ENCODE assay signal across 8 mouse cellular contexts in genomic region chr19:26605438-26606320, GRCm38 (mm10). TPM values are rescaled to one million over a fixed set of nuclear protein-coding genes. Genes with fewer than 3 reads are reported as not detected.
A peak's percentile ranks its signal among the peaks of the same experiment; 100 is the strongest.
DNase-seq lines count a peak whose midpoint lies in the region; ATAC-seq and TF ChIP-seq lines count a peak whose summit lies in the region.

No protein-coding gene starts in this region.

- H3K4me2 ChIP-seq in CH12.LX (ENCODE audit: insufficient read depth, low read depth, poor library complexity, severe bottlenecking) = peak overlapping the region; percentile 71
- H3K4me2 ChIP-seq in forebrain, embryonic 16.5 days (ENCODE audit: low read length) = peak overlapping the region; percentile 97
- H3K4me2 ChIP-seq in lung, postnatal 0 days (replicated peaks; ENCODE audit: low read depth, low read length) = peak overlapping the region; percentile 95

- no peaks in the 10 kb centered on the region for H3K27me3 ChIP-seq in CH12.LX (replicated peaks)
- H3K27me3 ChIP-seq in forebrain, embryonic 16.5 days (replicated peaks; ENCODE audit: control insufficient read depth, insufficient read depth, low read length) = no peaks in the 10 kb centered on the region
- peaks cover 87% of the 10 kb centered on the region for H3K27me3 ChIP-seq in hindbrain, embryonic 10.5 days (ENCODE audit: insufficient read depth, poor library complexity, severe bottlenecking)
- H3K27me3 ChIP-seq in lung, postnatal 0 days (replicated peaks; ENCODE audit: insufficient read depth, low read length) = no peaks in the 10 kb centered on the region

- H3K27ac ChIP-seq in CH12.LX (ENCODE audit: insufficient read depth, low read depth) = peak overlapping the region; percentile 88
- H3K27ac ChIP-seq in bone marrow macrophage, adult 2 months (ENCODE audit: insufficient read depth, low read depth, low read length) = peak overlapping the region; percentile 74
- H3K27ac ChIP-seq in forebrain, embryonic 16.5 days (ENCODE audit: low read length) = peak overlapping the region; percentile 88
- no peak overlapping the region; the same call in 1 of the 2 replicates for H3K27ac ChIP-seq in hindbrain, embryonic 10.5 days
- H3K27ac ChIP-seq in lung, postnatal 0 days (ENCODE audit: low read length) = peak overlapping the region; percentile 90

- H3K4me1 ChIP-seq in CH12.LX (ENCODE audit: control insufficient read depth in 1 of 2, insufficient read depth in 2 of 2) = peaks cover 0 to 34% of the 10 kb centered on the region in 2 experiments; a peak in 2 of 4 replicates
- peaks cover 10% of the 10 kb centered on the region for H3K4me1 ChIP-seq in bone marrow macrophage, adult 2 months (ENCODE audit: control insufficient read depth, insufficient read depth, low read length)
- H3K4me1 ChIP-seq in forebrain, embryonic 16.5 days (replicated peaks; ENCODE audit: control insufficient read depth, insufficient read depth, low read length) = peaks cover 24% of the 10 kb centered on the region
- H3K4me1 ChIP-seq in hindbrain, embryonic 10.5 days (replicated peaks) = peaks cover 43% of the 10 kb centered on the region
- H3K4me1 ChIP-seq in lung, postnatal 0 days (ENCODE audit: insufficient read depth, low read depth, low read length) = peaks cover 12% of the 10 kb centered on the region; the same call in 1 of the 2 replicates

- H3K36me3 ChIP-seq in CH12.LX (replicated peaks in 1 of 2; ENCODE audit: control insufficient read depth in 1 of 2, insufficient read depth in 1 of 2, low read length in 1 of 2) = no peaks in the 10 kb centered on the region
- H3K36me3 ChIP-seq in forebrain, embryonic 16.5 days (ENCODE audit: control insufficient read depth, insufficient read depth) = no peaks in the 10 kb centered on the region
- H3K36me3 ChIP-seq in hindbrain, embryonic 10.5 days = no peaks in the 10 kb centered on the region
- H3K36me3 ChIP-seq in lung, postnatal 0 days (ENCODE audit: insufficient read depth, low read length) = no peaks in the 10 kb centered on the region

- TF ChIP-seq POLR2A in CH12.LX (IDR thresholded peaks at IDR 0.05; ENCODE audit: low read depth, low read length) = no peak
- TF ChIP-seq POLR2A in bone marrow macrophage, adult 2 months (IDR thresholded peaks at IDR 0.05; ENCODE audit: borderline replicate concordance, low read depth, low read length) = no peak

- peak overlapping the region; percentile 56 for H3K9ac ChIP-seq in CH12.LX (ENCODE audit: insufficient read depth, low read depth)
- H3K9ac ChIP-seq in forebrain, embryonic 16.5 days (replicated peaks; ENCODE audit: low read depth, low read length) = peak overlapping the region; percentile 76
- peak overlapping the region; percentile 63 for H3K9ac ChIP-seq in lung, postnatal 0 days (replicated peaks; ENCODE audit: low read depth)

- H3K9me3 ChIP-seq in CH12.LX (replicated peaks; ENCODE audit: low read length) = no peaks in the 10 kb centered on the region
- no peaks in the 10 kb centered on the region for H3K9me3 ChIP-seq in forebrain, embryonic 16.5 days (ENCODE audit: control insufficient read depth, low read length)
- H3K9me3 ChIP-seq in hindbrain, embryonic 10.5 days = no peaks in the 10 kb centered on the region
- H3K9me3 ChIP-seq in lung, postnatal 0 days (ENCODE audit: low read length) = no peaks in the 10 kb centered on the region

- DNase-seq in CH12.LX (ENCODE audit: extremely low read depth) = peak; percentile 24
- DNase-seq in hindbrain, embryonic 10.5 days (ENCODE audit: low spot score) = peak; percentile 56
- DNase-seq in layer of hippocampus, postnatal 14 days (ENCODE audit: low spot score in 2 of 2) = peak; percentile 57
- peak; percentile 60 for DNase-seq in lung, postnatal 0 days (ENCODE audit: low spot score)
- DNase-seq in retina, postnatal 7 days (ENCODE audit: low read depth, low spot score) = peak; percentile 25
- peak; percentile 69 for DNase-seq in thymus, postnatal 4 days

- no peak for TF ChIP-seq EP300 in CH12.LX (IDR thresholded peaks at IDR 0.05; ENCODE audit: low read length)
- TF ChIP-seq EP300 in lung, postnatal 0 days (IDR thresholded peaks at IDR 0.05) = no peak

- peaks cover 11% of the 10 kb centered on the region for H3K79me2 ChIP-seq in CH12.LX (replicated peaks; ENCODE audit: control insufficient read depth, extremely low read depth, insufficient read depth, poor library complexity, severe bottlenecking)

- WGBS in forebrain, embryonic 16.5 days = under 1% methylated on average over 44 of the region's 44 CpGs
- under 1% methylated on average over 44 of the region's 44 CpGs for WGBS in hindbrain, embryonic 10.5 days
- under 1% methylated on average over 44 of the region's 44 CpGs for WGBS in lung, postnatal 0 days

- dilution Hi-C loops in CH12.LX (cut with MboI; ENCODE audit: extremely low pct_ligation_motif_present, extremely low pct_unique_long_range_greater_than_20kb, low sequenced_read_pairs) = no loop called here

- no peak for TF ChIP-seq RAD21 in CH12.LX (IDR thresholded peaks at IDR 0.05; ENCODE audit: low read depth, low read length)

- peak overlapping the region; percentile 70 to 92 (median 76) for H3K4me3 ChIP-seq in CH12.LX (replicated peaks in 1 of 3; ENCODE audit: low read depth in 2 of 3, low read length in 2 of 3, poor library complexity in 1 of 3)
- peak overlapping the region; percentile 76 for H3K4me3 ChIP-seq in bone marrow macrophage, adult 2 months (ENCODE audit: insufficient read depth, low read length)
- peak overlapping the region; percentile 88 for H3K4me3 ChIP-seq in forebrain, embryonic 16.5 days (replicated peaks; ENCODE audit: low read length)
- H3K4me3 ChIP-seq in hindbrain, embryonic 10.5 days = peak overlapping the region; percentile 79
- peak overlapping the region; percentile 64 for H3K4me3 ChIP-seq in lung, postnatal 0 days (ENCODE audit: low read depth, low read length)

- ATAC-seq in forebrain, embryonic 16.5 days = no peak
- no peak for ATAC-seq in lung, postnatal 0 days

- no peak for TF ChIP-seq CTCF in CH12.LX (conservative IDR thresholded peaks at IDR 0.05 in 1 of 2, IDR thresholded peaks at IDR 0.05 in 1 of 2; ENCODE audit: low read depth in 2 of 2, low read length in 2 of 2)
- no peak for TF ChIP-seq CTCF in bone marrow macrophage, adult 2 months (IDR thresholded peaks at IDR 0.05; ENCODE audit: low read depth, low read length)
- TF ChIP-seq CTCF in lung, postnatal 0 days (IDR thresholded peaks at IDR 0.05) = no peak

- in situ Hi-C loops in CH12.LX (cut with MboI; ENCODE audit: low pct_ligation_motif_present, low pct_unique_long_range_greater_than_20kb, low sequenced_read_pairs) = loop anchor here (10.0 kb wide), 1 partner anchor 131 kb away; no protein-coding TSS in a partner anchor

TF ChIP-seq in CH12.LX, 34 proteins besides CTCF, POLR2A, EP300 and RAD21:
- TF ChIP-seq UBTF (IDR thresholded peaks at IDR 0.05; ENCODE audit: low read depth, low read length) = 0 out of 2 replicates have a peak, but pooled peaks have one; percentile 39
- 0 out of 2 replicates have a peak, but pooled peaks have one; percentile 11 for TF ChIP-seq NELFE (IDR thresholded peaks at IDR 0.05; ENCODE audit: low read depth, low read length)
- TF ChIP-seq POLR2AphosphoS2 (IDR thresholded peaks at IDR 0.05; ENCODE audit: low read depth, low read length) = no peak

RNA-seq across cellular contexts. Expression of gene Smarca2, which starts 0.8 kb away (rescaled TPM):
- total RNA-seq in CH12.LX (2012; rRNA removed) (17.8 and 21.8 TPM in 2 replicates), CH12.LX (2014; rRNA removed) (14.8 and 19.4 TPM in 2 replicates)
- 46.8 and 47.1 TPM in 2 replicates for polyA plus RNA-seq in CH12.LX (2012; ENCODE audit: insufficient read length, low read depth)
- 58.9 and 73.9 TPM in 2 replicates for polyA plus RNA-seq in bone marrow macrophage, adult 2 months (2012; ENCODE audit: insufficient read depth, insufficient read length, missing spikeins)
- 144 and 157 TPM in 2 replicates for polyA plus RNA-seq in forebrain, embryonic 16.5 days (2015; fragmentation: Nextera tagmentation; extraction: Ambion mirVana)
- polyA plus RNA-seq in hindbrain, embryonic 10.5 days (2016; fragmentation: Nextera tagmentation; extraction: Ambion mirVana) = 25.5 and 27.9 TPM in 2 replicates
- 100 to 1,000 TPM; 154 TPM for total RNA-seq in layer of hippocampus, postnatal 14 days (2021)
- polyA plus RNA-seq in lung, postnatal 0 days (2015; fragmentation: Nextera tagmentation; extraction: Ambion mirVana) = 46.3 and 69.8 TPM in 2 replicates
